Mouse (Mus musculus) brown adipose tissue, adult 24 weeks (tissue): ENCODE data around the gene Paqr4. TPM values are rescaled to one million over a fixed set of nuclear protein-coding genes. Genes with fewer than 3 reads are reported as not detected.

Experiments
- H3K27ac ChIP-seq: fragments of 200-500 bp; replicated peaks from 2 replicates; pipeline ENCODE4 v1.5.1; 2012; ENCODE audit warnings: low read depth, mild to moderate bottlenecking, low read length
- H3K4me1 ChIP-seq: fragments of 200-500 bp; 2 replicates; pipeline ENCODE4 v1.6.1; 2012; ENCODE audit warnings: low read length, mixed read lengths; ENCODE audit not compliant: control insufficient read depth, insufficient read depth, insufficient read length
- H3K4me3 ChIP-seq: fragments of 200-500 bp; 2 replicates; pipeline ENCODE4 v1.5.1; 2012; ENCODE audit warnings: low read depth, mild to moderate bottlenecking, low read length, moderate library complexity; ENCODE audit not compliant: insufficient read depth
- polyA plus RNA-seq: library from polyadenylated mRNA; stranded (reverse); fragments of >200 nt; gene quantifications from 2 replicates; pipeline ENCODE4 v1.2.4, GENCODE M21; 2012; ENCODE audit not compliant: missing spikeins, insufficient read depth, insufficient read length

Paqr4 gene
- polyA plus RNA-seq, 1 experiment: 4.0 TPM

DNA sequence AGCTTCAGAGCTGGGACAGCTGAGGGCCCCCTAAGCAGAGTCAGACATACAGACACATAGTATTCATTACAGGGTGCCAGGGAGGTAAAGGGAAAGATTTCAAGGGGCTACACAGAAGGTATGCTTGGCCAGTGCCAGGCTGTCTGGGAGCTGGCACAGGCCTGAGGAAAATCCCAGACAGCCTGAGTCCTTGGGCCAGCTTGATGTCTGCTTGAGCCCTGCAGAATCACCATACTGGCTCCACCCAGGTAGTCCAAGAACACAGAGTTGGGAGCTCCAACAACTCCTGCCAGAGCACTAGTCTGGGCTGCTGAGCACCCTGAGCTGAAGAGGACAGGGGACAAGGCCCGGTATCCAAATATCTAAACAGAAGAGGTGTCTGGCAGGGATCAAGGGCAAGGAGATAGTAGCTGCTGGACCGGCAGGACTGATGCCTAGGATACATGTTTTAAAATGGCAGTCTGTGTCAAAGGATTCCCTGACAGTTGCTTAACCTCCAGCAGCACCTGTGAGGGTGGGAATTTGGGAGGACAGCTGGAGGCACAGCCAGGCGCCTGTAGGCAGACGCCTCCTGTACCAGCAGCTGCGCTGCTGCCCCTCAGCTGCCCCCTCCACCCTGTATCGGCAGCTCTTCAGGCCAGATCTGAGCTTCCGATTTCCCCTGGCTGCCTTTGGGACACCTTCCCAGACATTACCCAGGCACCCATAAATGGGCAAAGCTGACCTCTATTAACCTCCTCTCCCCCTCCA lies 18.1 kb downstream of the Paqr4 start, which contains the start of gene 1520401A03Rik:
1520401A03Rik (minus strand) TSS at position 408 of the 750 bp plus-strand sequence.
- H3K27ac ChIP-seq: no peak within 1 kb of the TSS
- no peak within 1 kb of the TSS for H3K4me3 ChIP-seq
- H3K4me1 ChIP-seq: no peaks in the 10 kb centered on the region

DNA sequence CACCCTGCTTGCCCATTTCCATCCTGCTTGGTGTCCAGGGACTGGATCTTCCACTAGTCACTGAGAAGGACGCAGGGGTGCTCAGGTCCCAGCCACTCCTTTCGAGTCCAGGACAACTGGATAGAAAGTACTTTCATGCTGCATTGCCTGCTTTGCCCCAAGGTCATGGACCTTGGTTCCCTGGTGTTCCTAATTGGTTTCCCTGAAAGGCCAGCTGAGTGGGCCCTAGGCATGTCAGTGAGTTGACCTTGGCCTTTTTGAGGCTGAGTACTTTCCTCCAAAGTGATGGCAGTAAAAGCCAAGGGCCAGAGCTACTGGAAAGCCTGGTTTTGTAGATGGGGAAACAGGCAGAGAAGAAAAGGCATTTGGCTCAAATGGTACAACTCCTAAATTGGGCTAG lies 18.8 kb downstream of the Paqr4 start:
- Histone ChIP-seq H3K4me3 (no peak overlapping the region), H3K27ac (no peak overlapping the region), H3K4me1 (no peaks in the 10 kb centered on the region)

DNA sequence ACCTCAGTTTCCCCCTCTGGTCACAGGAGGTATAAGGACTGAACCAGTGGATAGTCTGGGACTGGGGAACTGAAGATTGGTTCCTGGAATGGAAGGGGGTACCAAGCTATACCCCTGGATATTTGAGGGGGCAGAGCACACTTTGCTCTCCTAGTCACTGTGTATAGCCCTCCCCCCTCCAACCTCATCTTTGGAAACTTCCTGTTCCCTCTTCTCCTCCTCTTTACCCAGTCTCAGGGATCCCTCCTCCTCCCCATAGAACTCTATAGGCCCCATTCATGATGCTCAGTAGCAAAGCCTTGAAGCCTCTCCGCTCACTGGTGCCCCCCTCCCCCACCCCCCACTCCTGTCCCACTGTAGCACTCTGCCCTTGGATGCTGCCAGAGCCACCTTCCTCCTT lies 21.2 kb downstream of the Paqr4 start:
- Histone ChIP-seq H3K27ac (no peak overlapping the region), H3K4me1 (no peaks in the 10 kb centered on the region), H3K4me3 (no peak overlapping the region)

DNA sequence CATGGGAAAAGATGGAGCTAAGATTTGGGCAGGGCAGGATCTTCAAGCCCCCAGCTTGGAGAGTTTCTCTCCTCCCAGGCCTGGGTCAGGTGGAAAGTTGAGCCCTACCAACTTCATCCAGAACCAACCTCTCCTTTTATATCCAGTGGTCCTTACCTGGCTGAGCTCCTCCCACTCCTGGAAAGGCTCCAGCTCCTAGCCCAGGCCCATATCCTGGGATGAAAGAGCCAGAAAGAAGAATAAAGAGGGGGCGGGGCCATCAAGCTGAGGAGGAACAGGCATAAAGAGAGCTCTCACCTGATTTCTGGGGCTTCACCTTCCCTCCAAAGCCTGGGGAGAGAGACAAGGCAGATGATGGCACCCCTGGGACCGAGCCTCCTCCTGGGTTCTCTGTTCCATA lies 23.7 kb downstream of the Paqr4 start:
- H3K27ac ChIP-seq: no peak overlapping the region
- no peaks in the 10 kb centered on the region for H3K4me1 ChIP-seq
- no peak overlapping the region for H3K4me3 ChIP-seq

DNA sequence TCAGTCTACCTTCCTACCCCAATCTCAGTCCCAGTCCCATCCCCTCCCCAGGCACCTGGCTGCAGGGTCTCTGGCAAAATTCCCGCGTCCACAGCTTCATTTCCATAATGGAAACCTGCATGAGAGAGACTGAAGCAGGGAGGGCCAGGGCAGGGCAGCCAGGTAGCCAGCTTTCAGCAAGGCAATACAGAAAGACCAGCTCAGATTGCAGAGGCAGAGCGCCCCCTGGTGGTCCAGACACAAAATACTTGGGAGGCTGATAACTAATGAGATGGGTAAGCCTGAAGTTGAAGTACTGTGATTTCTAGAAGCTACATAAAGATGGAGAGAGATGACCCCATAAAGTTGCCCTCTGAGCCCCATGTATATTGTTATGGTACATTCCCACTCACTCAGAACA lies 34.5 kb downstream of the Paqr4 start:
- Histone ChIP-seq H3K4me3 (no peak overlapping the region), H3K4me1 (no peaks in the 10 kb centered on the region), H3K27ac (no peak overlapping the region)

DNA sequence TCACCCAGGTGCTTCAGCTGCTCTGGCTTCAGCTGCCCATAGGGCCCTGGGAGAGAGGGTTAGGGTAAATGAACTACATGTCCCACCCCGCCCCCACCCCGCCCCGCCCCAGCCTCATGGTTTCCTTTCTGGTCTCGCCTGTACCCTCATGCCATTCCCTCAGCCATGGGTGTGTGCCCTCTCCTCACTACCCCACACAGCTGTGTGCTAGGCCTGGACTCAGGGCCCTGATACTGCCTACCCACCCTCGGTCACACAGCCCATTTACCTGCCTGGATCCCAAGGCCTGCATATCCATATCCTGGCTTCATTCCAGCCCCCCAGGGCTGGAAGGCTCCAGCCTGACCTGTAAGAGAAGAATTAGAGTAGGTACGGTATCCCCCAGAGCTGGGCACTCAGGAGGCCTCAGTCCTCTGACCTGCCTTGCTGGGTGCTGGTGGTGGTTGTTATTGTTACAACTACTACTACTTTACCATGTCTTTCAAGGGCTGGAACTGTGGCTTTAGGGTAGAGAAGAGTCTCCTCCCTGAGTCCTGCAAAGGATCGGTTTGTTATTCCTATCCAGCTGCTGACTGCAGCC lies 35.1 kb downstream of the Paqr4 start:
- Histone ChIP-seq H3K4me1 (no peaks in the 10 kb centered on the region), H3K27ac (no peak overlapping the region), H3K4me3 (no peak overlapping the region)

DNA sequence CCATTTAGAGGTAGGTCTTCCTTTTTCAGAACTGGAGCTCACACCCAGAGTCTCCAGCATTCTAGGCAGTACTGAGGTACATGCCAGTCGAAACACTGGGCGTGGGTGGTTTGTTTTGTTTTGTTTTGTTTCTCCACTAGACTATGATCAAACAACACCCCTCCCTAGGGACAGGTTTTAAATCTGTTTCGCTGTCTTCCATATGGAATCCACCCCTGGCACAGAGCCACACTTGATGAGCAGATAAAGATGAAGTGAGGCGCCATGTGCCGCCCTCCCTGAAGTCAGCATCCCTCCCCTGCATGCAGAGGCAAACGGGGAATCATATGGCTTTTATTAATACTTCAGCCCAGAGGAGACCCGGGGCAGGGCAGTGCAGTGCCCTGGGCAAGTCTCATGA lies 35.9 kb downstream of the Paqr4 start:
- Histone ChIP-seq H3K27ac (no peak overlapping the region), H3K4me3 (no peak overlapping the region), H3K4me1 (no peaks in the 10 kb centered on the region)

DNA sequence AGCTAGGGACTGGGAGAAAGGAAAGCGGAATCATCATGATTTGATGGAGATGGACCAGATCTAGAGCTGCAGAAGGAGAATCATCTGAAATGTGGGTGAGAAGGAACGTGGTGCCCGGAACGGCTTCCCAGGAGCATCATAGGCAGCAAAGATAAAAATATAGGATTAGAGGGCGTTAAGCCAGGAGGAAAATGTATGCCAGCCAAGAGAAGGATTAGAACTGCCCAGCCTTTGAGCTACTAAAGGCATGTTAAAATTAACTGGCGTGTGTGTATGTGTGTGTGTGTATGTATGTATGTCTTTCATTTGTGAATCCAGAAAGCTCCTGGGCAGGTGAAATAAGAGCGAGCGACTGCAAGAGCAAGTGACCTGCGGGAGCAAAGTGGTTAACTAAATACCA lies 37.4 kb downstream of the Paqr4 start:
- Histone ChIP-seq H3K4me3 (no peak overlapping the region), H3K27ac (no peak overlapping the region), H3K4me1 (no peaks in the 10 kb centered on the region)

DNA sequence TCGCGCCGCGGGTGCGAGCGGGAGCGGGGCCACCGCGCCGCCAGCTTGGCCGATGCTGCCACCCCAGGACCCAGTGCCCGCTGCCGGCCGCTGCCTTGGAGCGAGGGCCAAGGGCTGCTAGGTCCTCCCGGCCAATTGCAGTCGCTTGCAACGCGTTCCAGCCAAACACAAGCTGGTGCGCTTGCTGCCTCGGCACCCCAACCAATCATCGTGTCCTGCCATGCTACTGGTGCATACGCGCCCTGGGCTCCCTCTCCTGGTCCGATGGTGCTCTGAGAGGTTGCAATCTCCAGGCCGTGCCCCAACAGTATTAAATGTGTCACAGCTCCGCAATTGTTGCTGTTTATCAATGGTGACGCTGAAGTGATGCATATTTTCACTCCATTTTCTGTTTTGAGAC lies 40.6 kb downstream of the Paqr4 start:
- Histone ChIP-seq H3K4me1 (no peaks in the 10 kb centered on the region), H3K4me3 (peak overlapping the region; percentile 67), H3K27ac (no peak overlapping the region)

DNA sequence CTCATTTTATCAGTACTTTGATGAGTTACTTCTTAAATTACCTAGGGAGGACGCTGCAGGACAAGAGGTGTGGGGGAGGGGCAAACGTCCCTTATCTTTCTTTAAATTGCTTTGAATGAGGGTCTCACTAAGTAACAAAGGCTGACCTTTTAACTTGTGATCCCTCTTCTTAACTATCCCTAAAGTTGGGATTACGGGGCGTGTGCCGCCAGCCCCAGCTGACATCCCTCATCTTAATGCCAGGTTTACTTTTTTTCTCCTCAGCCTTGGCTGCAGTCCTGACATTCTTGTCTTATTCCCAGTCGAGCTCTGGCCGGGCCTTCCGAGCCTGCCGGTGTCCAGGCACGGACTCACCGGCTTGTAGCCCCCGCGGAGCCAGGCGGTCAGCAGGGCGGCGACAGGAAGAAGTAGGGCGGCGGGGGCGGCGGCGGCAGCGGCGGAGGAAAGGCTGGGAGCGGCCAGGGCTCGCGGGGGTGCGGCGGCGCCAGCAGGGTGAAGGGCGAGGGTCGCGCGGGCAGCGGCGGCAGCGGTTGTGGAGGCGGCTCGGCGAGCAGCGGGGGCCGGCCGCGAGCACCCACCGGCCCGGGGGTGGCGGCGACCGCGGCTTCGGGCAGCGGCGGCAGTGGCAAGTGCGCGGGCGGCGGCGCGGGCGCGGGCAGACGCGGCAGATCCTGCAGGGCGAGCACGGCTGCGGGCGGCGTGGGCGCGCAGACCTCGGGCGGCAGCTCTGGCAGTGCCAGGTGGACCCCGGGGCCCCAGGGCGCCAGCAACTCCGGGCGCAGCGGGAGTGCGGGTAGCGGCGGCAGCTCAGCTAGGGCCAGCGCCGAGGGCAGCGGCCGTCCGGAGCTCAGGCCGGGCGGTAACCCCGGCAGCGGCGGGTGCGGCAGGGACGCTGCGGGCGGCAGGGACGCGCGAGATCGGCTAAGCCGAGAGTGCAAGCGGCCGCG lies 41.3 kb downstream of the Paqr4 start:
- H3K4me1 ChIP-seq: no peaks in the 10 kb centered on the region
- no peak overlapping the region for H3K27ac ChIP-seq
- H3K4me3 ChIP-seq: peak overlapping the region; percentile 67

DNA sequence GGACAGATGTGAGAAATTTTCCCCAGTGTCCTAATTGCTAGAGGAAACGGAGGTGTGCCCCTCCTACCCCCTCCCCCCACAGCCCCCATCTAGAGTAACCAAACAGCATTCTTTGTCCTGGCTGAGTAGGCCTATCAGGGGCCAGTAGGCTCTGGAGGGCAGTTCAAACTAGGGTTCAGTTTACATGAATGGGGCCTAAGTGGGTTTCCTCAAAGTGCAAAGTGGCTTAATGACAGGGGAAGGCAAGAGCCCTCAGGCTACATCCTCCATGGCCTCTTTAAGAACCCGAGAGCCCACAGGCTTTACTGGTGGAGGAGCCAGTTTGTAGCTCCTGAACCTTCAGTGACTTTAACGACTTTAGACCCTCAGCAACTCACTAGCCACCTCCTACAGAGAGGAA lies 44.9 kb downstream of the Paqr4 start:
- Histone ChIP-seq H3K27ac (no peak overlapping the region), H3K4me3 (no peak overlapping the region)

DNA sequence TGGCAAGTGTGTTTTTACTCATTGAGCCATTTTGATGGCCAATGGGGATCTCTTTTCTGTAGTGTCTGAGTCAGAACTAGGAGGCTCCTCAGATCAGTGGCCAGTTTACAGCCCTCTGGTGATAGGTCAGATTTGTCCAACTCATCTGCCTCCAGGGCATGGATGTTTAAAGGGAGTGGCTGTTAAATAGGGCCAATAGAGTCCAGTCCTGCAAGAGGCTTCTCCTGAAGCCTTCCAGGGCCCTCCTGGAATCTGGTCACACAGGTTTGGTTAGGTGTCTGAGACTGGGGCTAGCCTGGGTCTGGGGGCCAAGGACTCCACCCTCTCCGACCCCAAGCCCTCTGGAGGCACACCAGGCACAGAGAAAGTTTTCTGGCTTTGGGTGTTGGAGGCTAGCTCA lies 46.2 kb downstream of the Paqr4 start:
- Histone ChIP-seq H3K27ac (no peak overlapping the region), H3K4me3 (no peak overlapping the region), H3K4me1 (no peaks in the 10 kb centered on the region)

More for the DNA sequence above, 44.9 kb downstream of the Paqr4 start:
- H3K4me1 ChIP-seq: no peaks in the 10 kb centered on the region
